Mouse (Mus musculus) cerebellum, adult 18-20 months (tissue): ENCODE data around the gene Rcbtb1.
"Not testable (repeated sequence)": the region's sequence is repeated elsewhere in the genome, so short reads cannot be mapped to it uniquely, and the experiment has no call there.

Source experiments
- DNase-seq, 2 experiments: peaks; one replicate each; pipeline ENCODE4 v3.0.0; 2021

Rcbtb1 gene

GRCm38 (mm10) chr14:59200711-59201603 lies at the start of gene Rcbtb1:
Rcbtb1 (plus strand) TSS chr14:59201209.
- peak; percentile 92 to 97 for DNase-seq

- peak in 1 of 2 experiments; percentile 1 for DNase-seq
Observed at GRCm38 (mm10) chr14:59155589-59155988, 45.4 kb upstream of the Rcbtb1 start.

GRCm38 (mm10) chr14:59157016-59157698 lies 43.9 kb upstream of the Rcbtb1 start:
- DNase-seq = no peak

GRCm38 (mm10) chr14:59178649-59179048 lies 22.4 kb upstream of the Rcbtb1 start, which contains the start of gene Gm5142:
Gm5142 (minus strand) TSS chr14:59178749.
- no peak for DNase-seq

- no peak for DNase-seq
Observed at GRCm38 (mm10) chr14:59182732-59183131, 18.3 kb upstream of the Rcbtb1 start.

GRCm38 (mm10) chr14:59185514-59185913 lies 15.5 kb upstream of the Rcbtb1 start:
- DNase-seq = no peak

- DNase-seq = no peak
Observed at GRCm38 (mm10) chr14:59186121-59186520, 14.9 kb upstream of the Rcbtb1 start.

- DNase-seq = no peak
Observed at GRCm38 (mm10) chr14:59201604-59202215, 701 bp downstream of the Rcbtb1 start.

GRCm38 (mm10) chr14:59205461-59205860 lies 4.5 kb downstream of the Rcbtb1 start:
- no peak for DNase-seq

GRCm38 (mm10) chr14:59205976-59206583 lies 5.1 kb downstream of the Rcbtb1 start:
- no peak for DNase-seq

- no peak for DNase-seq
Observed at GRCm38 (mm10) chr14:59209003-59209402, 8.0 kb downstream of the Rcbtb1 start.

GRCm38 (mm10) chr14:59209816-59210215 lies 8.8 kb downstream of the Rcbtb1 start:
- peak in 1 of 2 experiments; percentile 37 for DNase-seq

- DNase-seq = no peak
Observed at GRCm38 (mm10) chr14:59219241-59219640, 18.2 kb downstream of the Rcbtb1 start.

GRCm38 (mm10) chr14:59226240-59226639 lies 25.2 kb downstream of the Rcbtb1 start:
- DNase-seq = no peak

GRCm38 (mm10) chr14:59229822-59230221 lies 28.8 kb downstream of the Rcbtb1 start:
- DNase-seq = no peak

GRCm38 (mm10) chr14:59230331-59230966 lies 29.4 kb downstream of the Rcbtb1 start:
- no peak for DNase-seq

- DNase-seq = no peak
Observed at GRCm38 (mm10) chr14:59232003-59232402, 31.0 kb downstream of the Rcbtb1 start.

GRCm38 (mm10) chr14:59233635-59234034 lies 32.6 kb downstream of the Rcbtb1 start:
- DNase-seq = no peak

- DNase-seq = peak in 1 of 2 experiments; percentile 15
Observed at GRCm38 (mm10) chr14:59250350-59250749, 49.3 kb downstream of the Rcbtb1 start.

- not testable (repeated sequence) for DNase-seq
Observed at GRCm38 (mm10) chr14:59255861-59256260, 54.9 kb downstream of the Rcbtb1 start.

- DNase-seq = no peak
Observed at GRCm38 (mm10) chr14:59260056-59260455, 59.0 kb downstream of the Rcbtb1 start, which contains the start of gene Gm6904. Gm6904 (minus strand) TSS chr14:59260216.

GRCm38 (mm10) chr14:59274961-59275360 lies 74.0 kb downstream of the Rcbtb1 start:
- DNase-seq = not testable (repeated sequence)
